Mouse (Mus musculus): ENCODE data around the gene Strada.

Strada gene

DNA sequence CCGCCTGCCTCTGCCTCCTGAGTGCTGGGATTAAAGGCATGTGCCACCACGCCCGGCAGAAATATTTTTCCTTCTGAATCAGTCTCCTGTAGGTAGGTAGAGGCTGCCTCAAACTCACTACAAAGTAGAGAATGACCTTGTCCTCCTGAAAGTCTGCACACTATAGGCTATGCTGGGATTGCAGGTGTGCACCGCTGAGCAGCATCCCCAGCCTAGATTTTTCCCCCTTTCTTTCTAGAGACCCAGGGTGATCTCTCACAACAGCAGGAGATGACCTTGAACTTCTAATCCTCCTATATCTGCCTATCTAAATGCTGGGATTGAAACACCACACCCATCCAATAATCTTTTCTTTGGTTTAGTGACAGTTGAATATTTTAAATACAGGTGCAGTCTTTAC is 14.6 kb downstream of the Strada start:
- no peak for DNase-seq (ENCODE audit: low read depth)

DNA sequence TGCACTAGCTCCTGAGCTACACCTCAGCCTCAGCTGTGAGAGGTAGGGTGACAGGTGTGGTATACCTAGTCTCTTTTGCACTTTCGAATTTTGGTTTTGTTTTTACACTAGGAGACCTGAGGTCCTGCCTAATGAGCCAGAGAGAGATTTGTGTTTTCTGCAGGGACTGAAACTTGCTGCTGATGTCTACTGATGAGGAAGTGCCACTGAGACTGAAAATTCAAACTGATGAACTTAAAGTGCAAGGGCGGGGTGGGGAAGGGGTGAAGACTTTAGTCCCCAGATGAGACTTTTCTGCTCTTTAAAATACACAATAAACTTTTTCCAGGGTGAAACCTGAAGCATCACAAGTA is 21.5 kb downstream of the Strada start:
- DNase-seq (ENCODE audit: low read depth), result no peak

DNA sequence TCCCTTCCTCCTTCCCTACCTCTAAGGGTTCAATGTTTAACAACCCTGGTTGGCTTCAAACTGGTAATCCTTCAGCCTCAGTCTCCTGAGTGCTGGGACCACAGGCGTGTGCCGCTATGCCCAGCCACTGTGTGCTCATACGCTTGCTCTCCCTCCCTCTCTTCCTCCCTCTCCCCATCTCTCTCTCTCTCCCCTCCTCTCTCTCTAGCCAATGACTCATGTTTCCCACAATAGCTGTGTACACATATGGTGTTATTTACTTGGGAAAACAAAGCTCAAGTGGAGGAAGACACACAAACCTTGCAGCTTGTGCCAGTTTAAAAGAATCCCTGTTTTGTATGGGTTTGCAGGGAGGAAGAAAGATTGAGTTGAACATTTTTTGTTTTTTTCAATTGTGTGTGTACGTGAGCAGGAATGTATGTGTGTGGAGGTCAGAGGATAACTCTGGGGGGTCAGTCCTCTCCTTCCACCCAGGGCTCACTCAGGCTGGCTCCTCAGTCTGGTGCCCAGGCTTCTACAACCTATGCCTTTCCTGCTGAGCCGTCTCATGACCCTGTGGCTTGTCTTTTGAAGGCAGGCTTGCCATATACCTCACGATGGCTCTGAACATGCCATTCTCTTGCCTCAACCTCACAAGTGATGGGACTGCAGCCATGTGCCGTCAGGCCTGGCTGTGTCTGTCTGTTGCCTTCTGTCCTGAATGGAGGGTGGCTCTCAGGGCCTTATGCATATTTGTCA is 22.1 kb downstream of the Strada start:
- peak; percentile 66 for DNase-seq (ENCODE audit: low read depth)

DNA sequence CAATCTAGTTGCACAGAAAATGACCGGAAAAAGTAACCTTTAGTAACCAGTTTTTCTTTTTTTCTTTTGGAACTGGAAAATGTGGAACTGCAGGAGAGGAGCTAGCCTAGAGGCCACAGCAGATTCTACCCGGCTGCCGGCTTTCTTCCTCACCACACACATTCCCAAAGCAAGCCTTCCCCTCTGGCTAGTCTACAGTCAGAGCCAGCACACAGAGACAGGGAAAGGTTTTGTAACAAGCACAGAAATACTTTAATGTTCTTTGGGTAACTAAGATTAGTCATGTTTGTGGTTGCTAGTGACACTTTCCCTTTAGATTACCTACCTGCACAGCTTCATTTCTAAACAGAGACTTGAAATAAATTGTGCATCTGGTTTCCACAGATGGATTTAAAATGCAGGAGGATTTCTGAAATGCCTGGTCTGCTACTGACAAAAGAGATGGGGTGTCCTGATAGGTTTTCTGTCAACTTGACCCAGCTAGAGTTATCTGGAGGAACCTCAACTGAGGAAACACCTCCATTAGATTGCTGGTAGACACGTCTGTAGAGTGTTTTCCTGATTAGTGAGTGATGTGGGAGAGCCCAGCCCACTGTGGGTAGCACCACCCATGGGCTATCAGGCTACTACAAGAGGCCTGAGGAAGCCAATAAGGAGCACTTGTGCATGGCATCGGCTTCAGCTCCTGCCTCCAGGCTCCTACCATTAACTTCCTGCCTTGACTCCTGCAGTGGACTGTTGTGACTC is 23.8 kb downstream of the Strada start:
- peak; percentile 20 for DNase-seq (ENCODE audit: low read depth)

DNA sequence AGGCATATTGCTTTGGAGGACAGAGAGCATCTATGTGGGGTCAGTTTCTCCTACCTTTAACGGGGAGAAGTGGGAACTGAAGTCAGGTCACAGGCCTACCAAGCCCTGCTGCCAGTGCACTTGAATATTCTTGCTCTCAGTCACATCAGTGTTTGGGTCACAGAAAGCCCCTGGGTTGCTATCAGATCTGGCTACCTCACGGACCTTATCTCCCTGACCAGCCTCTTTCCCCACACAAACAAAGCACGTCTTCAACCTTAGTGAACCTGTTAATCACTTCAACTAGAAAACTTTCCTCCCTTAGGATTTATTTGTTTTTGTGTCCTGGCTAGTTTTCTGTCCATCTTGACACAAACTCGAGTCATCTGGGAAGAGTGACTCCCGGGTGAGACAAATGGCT is 25.6 kb downstream of the Strada start:
- no peak for DNase-seq (ENCODE audit: low read depth)

DNA sequence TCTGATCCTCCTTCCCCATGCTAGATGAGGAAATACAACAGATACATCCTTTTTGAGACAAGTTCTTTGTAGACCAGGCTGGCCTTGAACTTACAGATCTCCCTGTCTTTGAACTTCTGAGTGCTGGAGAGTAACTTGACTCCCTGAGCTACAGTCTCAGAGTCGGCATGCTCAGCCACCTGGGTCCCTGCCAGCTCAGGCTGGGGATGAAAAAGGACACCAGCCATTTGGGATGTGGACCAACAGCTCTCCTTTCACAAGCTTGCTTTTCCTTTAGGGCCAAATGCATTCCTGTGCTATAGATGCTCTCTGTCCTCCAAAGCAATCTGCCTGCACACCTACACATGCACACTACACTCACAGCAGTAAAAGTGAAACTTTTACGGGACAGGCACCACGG is 26.9 kb downstream of the Strada start:
- peak; percentile 67 for DNase-seq (ENCODE audit: low read depth)

DNA sequence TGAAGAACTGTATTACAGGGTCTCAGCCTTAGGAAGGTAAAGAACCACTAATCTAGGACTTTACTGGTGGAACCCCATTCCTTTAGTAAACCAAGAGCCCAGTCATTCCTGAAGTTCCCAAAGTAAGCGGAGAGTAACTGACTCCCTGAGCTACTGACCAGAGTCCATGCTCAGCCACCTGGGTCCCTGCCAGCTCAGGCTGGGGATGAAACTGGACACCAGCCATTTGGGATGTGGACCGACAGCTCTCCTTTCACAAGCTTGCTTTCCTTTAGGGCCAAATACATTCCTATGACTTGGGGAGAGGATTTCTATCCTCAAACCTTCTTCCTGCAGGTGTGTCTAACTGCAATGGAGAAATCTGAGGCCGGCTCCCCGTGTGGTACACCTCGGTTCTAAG is 27.6 kb downstream of the Strada start:
- peak; percentile 74 for DNase-seq (ENCODE audit: low read depth)

DNA sequence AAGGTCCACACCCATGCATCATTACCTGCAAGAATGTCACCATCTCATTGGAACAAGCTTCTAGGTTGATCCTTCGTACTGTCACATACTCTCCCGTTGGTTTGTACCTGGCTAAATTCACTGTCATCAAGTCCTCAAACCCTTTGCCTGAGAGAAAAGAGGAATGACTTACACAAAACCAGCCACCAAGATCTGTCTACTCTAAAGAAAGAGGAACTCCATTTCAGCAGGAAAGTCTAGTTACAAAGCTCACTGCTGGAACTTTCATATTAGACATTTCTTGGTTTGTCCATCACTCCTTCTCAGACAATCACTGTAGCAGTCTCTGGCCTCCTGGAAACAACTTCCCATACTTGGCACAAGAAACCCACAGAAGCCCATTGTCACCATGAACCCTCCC is 28.7 kb downstream of the Strada start:
- DNase-seq (ENCODE audit: low read depth), result no peak

DNA sequence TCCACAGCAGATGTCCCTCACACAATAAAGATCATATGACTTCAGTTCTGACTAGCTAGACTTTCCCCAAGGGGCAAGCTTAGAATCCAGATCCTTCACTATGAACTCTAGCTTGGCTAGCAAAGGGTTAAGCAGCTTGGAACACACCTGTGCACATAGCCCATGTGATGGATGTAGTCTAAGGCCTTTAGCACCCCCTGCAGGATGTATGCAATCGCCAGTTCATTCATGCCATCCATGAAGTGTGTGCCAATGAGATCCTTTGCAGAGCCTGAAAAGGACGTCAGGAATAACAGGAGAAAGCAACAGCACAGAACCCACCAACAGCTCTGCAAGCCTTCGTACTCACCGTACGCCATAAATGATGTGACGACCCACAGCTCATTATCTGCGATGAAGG is 31.2 kb downstream of the Strada start:
- DNase-seq (ENCODE audit: low read depth), result no peak

DNA sequence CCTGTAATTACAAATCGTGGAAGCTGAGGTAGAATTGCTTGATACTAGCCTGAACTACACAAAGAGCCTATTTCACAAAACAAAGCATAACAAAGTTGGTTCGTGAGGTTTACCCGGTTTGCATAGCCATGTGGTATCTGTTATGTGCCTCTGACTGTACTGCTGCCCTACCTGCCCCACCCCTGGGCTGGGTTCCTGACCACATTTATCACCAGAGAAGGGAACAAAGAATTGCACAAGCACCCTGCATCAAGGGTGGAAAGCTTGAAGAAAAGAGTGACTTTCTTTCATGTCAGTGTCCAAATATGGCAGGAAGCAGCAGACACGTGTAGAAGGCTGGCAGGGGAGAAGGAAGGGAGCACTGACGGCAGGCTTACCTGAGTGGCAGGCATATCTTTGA is 34.5 kb downstream of the Strada start:
- peak; percentile 66 for DNase-seq (ENCODE audit: low read depth)

DNA sequence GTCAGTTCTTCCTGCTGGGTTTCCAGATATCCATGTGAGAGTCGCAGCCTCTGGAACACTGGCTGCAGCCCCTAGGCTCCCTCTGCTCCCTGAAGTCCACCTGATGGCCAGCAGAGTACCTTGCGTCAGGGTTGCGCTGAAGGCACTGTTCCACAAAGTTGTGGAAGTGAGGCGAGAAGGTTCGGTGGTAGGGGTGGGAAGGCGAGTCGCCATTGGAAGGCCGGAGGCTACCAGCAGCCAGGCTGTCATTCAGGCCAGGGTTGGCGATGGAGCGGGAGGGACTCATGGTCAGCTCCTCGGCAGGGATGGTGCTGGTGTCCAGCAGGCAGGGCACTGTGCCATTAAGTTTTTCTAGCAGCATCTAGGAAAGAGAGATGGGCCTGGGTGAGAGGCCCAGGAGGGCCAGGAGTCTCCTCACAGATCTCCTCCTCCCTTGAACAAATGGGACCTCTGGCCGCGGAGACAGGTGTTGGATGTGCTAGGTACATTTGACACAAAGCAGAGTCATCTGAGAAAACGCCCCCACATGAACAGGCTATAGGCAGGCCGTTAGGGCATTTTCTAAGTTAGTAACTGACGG is 37.3 kb downstream of the Strada start:
- no peak for DNase-seq (ENCODE audit: low read depth)

DNA sequence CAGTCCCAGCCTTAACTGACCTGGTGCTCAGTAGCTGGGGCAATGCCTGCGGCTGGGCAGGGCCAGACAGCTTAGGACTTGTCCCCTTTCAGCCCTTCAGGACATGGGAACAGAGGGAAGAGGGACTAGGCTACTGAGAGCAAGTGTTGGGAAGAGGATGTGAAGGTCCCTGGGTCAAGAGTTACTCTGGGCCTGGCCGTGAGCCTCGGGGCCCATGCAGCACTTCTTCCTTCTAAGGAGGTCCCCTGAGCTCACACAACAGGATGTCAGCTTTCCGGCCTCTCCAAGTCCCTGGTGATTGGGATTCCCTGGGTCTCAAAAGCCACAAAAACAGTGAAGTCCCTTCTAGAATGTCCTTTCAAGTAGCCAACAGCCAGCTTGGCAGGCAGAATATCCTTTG is 38.4 kb downstream of the Strada start:
- no peak for DNase-seq (ENCODE audit: low read depth)

DNA sequence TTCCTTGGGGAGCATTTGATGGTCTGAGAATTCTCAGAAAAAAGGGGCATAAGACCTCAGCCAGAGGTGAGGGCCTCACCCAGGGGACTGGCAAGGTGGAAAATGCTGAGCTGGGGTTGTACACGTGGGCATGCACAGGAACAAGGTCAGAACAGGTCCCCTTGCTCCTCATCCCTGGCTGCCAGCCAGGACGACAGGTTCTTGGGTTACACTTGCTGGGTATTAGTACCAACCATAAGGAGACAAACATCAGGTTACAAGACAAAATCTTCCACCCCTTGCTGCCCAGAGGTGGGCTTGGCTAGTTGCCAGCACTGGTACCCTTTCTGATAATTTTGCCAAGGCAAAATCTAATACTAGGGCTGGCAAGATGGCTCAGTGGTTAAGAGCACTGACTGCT is 39.7 kb downstream of the Strada start:
- no peak for DNase-seq (ENCODE audit: low read depth)

DNA sequence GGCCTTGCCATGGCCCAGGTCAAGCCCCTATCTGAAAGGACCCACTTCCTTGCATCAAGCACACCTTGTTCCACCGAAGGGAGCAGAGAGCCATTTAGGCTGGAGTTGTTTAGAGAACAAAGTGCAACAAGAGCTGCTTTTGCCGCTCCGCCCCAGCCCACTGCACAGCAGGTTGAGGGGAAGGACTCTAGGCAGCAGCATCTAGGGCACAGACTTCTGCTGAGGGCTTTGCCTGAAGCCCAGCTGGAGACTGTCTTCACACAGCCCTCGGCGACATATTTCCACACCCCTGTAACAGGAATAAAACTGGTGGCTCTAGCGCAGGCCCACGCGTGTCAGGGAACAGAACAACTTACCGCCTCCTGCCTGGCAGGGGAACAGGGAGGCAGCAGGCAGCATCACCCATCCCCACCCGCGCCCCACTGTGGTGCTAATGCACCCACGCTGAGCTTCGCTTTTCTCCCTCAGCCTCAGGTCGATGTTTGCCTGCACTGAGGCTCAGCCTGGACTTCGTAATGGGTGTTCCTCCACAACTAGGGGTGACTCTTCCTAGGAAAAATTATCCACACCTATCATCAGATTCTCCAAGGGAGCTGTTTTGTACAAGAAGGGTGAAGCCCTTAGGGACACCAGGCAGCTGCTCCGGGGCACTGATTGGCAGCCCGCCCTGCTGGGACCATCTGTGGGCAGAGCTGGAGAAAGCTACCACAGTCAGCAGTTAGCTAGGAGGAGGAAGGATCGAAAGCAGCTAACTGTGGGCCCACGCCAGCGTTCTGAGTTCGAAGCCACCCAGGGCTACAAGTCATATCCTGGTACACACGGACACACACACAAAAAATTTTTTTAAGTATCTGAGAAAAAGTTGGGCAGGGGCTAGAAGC is 40.9 kb downstream of the Strada start, which contains the start of the genes Gm10840 and Limd2:
Gene Gm10840, plus strand, starts transcription at position 10 of the 881 bp plus-strand sequence.
Gene Limd2, minus strand, starts transcription at position 20 of the 881 bp plus-strand sequence.
- DNase-seq (ENCODE audit: low read depth), result peak; percentile 42

DNA sequence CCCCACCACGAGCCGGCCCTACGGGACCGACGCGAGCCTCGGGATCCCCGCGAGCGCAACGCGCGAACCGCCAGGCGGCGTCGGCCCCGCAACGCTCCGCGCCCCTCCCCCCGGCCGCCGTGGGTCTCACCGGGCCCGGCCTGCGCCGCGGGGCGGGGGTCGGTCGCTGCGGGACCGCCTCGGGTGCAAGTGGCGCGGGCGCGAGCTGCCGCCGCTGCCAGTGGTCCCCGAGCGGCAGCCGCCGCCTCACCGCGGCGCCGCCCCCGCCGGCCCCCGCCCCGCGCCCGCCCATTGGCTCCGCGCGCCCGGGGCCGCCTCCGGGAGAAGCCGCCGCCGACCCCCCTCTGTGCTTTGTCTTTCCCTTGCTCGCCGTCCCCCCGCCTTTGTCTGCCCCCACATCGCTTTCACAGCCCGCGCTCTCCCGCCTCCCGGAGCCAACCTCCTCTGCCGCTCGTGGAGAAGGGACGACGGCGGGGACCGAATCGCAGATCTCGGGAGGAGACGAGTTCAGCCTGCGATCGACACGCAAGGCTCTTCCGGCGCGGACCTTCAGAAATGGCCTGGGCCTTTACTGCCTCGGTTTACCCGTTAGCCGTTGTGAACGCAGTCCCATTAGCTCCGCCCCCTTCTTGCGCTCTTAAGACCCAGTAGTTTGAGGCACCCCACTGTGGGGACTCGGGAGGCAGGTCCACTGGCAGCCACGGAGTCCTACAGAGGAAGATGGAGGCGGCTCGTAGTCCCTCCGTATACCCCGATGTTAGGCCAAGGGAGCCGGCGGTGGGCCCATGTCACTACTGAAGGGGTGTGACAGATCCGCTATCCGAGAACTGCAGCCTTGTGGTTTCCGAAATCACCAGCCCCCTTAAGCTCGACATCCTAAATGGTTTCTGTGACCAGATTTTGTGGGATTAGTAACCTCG is 41.8 kb downstream of the Strada start:
- peak; percentile 82 for DNase-seq (ENCODE audit: low read depth)

DNA sequence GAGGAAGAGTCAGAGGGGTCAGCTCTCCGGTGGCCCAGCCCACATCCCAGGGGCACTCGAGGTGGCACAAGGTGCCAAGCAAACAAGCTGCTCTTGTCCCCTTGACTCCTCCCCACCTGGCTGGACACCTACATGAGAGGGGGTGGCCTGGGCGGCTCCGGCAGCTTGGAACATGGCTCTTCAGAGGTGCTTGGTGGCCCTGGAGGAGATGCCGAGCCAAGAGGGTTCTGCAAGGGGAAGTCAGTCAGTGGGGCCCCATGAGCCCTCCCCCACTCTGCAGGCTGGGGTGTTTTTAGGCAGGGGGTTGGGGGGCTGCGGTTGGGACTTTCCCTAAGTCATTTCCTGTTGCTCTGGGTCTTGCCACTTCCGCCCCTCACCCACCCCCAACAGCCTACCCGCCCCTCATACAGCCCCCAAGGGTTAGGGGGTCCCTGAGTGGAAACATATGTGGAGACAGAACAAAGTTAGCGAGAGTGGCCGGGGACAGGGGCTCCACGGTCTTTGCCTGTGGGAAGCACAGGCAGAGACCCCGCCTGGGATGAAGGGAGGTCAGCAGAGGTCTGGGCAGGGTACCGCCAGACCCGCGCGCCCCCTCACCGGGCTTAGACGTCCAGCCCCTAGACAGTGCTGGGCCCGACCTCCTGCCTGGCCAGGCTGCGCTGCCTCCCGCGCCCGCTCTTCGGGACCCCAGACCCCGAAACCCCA is 42.6 kb downstream of the Strada start:
- peak; percentile 31 for DNase-seq (ENCODE audit: low read depth)

DNA sequence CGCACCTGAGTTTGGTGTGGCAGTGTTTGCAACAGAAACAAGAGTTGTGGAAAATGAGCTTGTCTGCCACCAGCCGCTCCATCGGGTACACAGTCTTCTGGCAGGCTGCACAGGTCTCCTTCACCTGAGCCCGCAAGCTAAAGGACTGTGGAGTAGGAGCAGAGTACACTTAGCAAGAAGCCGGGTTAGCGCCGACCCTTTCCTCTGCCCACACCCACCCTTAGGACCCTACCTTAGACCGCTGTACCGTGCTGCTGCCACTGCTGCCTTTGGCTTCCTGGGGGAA is 43.1 kb downstream of the Strada start:
- no peak for DNase-seq (ENCODE audit: low read depth)

DNA sequence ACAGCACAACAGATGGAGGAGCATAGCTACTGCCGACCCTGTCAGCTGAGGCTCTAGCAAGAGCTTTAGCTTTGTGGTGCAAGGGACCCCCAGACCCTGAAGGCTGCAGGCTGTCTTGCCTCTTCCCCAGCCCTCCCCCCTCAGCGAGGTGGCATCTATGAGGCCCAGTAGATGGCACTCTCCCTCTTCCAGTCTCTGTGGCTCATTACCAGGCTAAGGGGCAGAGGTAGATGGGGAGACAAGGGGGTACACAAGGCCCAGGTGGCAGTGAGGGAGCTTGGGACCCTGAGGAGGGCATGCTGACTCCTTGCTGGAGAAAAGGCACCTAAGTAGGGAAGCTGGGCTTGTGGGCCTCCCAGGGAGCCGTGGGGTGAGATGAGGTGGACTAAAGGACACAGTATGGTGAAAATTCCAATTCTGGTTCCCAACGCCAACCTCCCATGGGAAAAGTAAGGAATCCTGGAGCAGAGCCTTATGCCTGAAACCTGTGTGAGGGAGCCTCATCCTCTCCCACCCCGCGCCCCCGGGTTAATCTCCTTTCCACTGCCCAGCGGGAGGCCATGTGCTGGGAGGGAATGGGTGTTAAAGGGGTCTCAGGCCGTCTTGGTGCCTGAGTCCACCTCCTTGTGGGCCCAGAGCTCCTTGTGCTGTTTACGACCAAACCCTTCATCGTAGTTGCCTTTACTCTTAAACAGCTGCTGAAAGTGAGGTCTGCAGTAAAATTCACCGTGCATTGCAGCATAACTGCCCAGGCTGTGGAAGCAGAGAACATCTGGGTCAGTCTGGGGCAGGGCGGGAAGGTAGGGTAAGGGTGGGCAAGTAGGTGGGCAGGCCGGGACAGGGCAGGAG is 43.7 kb downstream of the Strada start:
- peak; percentile 72 for DNase-seq (ENCODE audit: low read depth)

DNA sequence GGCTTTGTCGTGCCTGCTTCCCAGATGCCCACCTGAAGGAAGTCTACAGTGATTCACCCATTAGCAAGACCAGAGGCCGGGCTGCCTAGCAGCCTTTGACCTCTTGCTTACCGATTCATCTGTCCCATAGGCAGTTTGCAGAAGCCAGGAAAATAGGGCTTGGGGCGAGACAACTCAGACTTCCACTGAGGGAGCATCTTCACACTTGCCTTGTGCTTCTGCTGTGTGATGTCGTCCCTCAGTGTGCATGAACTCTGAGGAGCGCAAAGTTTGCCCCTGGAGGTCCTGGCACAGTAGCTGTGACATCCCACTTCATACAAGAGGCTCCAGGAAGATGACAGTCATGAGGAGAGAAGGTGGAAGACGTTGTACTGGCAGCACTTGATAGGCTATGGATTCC is 44.8 kb downstream of the Strada start:
- no peak for DNase-seq (ENCODE audit: low read depth)

DNA sequence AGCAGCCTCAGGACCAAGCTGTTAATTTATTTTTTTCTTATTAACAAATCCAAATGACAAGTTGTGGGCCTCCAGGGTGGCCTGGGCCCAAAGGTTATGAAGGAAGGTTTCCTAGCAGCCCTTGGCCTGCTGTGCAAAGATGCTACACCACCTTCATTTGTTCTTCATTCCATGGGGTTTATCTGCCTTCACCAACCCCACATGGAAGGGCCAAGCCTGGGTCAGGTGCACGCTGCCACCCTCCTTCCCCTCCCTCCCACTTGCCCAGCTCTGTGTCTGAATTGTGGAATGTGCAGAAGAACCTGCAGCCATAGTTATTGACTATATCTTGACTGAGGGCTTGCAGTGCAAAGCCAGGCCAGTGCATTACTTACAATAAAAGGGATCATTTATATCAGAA is 45.7 kb downstream of the Strada start:
- no peak for DNase-seq (ENCODE audit: low read depth)
